Mouse (Mus musculus): Measurements from ENCODE around the gene Trip6.

The Trip6 gene

DNA sequence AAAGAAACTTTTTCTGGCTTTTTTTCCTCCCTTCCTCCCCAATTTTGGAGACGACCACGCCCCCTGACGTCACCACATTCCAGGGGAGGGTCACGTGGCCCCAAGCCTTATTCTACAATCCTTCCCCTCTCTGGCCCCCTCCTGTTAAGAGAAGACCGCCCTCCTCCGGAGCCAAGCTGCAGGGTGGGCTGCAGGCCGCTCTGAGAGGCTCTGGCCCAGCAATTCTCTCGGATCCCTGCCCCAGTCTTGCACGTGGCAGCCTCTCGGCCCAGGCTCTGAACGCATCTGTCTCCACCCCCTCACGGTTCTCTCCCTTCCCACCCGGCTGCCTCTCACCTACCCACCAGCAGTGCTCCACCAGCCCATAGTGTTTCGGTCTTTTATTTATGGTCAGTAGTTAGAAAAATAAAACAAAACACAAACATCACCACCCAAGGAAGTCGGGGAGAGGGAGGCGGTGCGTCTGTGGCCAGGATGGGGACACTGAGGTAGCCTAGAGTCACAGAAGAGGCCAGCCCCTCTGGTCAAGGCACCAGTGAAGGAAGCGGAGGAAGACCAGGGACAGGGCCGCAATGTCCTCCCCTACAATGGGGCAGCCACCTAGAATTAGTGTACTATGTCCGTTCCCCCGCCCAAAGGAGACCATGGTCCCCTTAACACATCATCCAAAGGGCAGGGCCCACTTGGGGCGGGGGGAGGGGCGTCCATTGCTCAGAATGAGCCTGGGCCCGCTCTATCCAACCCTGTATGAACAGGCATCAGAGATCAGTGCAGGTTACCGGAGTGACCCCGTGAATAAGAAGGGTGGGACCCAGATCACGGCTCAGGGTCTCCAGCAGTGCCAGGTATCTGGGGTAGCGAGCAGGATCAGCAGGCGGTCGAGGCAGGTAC lies at the start of gene Trip6:
Gene Trip6, minus strand, starts transcription at position 212 of the 891 bp plus-strand sequence.
- no peak for DNase-seq (ENCODE audit: low read depth)

DNA sequence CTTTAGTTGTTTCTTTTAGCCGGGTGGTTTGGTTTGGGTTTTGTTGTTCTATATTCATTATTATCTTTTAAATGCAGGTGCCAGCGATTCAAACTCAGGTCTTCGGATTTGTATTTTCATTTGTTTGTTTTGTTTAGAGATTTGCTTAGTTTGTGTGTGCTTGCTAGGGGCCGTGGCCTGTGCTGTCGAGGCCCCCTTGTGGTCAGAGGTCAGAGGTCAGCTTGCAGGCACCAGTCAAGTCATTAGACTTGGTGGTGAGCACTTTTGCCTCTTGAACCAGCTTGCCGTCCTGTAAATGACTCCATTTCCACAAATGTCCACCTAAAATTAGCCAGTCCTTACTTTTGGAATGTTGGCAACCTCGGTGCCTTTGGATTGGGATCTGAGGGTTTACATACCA lies 44.2 kb upstream of the Trip6 start:
- DNase-seq (ENCODE audit: low read depth) = no peak

DNA sequence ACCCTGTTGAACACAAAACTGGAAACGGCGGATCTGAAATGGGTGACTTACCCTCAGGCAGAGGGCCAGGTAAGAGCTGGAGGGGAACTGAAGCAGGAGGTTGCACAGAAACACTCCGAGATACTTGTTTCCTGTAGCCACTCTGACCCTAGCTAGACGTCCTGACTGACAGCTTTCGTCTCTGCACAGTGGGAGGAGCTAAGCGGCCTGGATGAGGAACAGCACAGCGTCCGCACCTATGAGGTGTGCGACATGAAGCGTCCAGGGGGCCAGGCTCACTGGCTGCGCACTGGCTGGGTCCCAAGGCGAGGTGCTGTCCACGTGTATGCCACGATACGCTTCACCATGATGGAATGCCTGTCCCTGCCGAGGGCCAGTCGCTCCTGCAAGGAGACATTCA lies 39.9 kb upstream of the Trip6 start:
- no peak for DNase-seq (ENCODE audit: low read depth)

DNA sequence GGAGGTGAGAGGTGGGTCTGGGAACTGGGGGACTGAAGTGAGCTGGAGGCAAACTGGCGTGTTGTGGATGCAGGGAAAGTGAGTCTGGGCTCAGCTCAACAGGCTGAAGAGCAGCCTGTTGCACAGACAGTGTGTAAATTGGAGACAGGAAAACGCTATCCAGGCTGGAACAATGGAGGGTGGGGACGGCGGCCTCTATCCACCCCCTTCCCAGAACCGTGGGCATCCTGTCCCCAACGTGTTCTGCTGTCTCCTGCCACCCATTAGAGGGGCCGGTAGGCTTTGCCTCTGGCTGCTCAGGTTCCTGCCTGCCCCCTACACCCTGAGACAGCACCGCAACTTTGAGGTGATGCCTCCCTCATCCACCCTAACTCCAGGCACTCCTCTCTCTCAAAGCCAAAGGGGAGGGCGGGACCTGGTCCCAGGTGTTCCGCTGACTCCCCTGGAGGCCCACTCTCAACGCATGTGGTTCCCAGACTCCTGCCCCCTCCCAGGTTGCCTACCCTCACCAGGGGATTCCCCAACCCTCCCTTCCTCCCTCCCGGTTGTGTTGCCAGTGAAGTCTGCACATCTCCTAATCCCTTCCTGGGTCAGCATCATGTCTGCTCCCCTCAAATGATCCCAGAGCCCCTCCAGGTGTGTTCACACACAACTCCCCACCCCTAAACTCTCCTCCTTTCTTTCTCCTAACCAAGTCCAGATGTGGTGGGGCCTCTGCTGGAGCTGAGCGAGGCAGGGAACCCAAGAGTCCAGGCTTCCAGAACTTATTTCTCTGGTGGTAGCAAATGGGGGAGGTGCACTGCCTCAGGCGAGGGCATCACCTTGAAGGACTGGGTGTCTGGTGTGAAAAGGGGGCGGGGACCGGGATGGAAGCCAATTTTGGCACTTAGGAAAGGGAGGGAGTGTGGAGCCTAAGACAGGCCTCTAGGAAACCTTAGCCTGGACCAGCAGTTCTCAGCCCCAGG lies 38.1 kb upstream of the Trip6 start:
- DNase-seq (ENCODE audit: low read depth) = no peak

DNA sequence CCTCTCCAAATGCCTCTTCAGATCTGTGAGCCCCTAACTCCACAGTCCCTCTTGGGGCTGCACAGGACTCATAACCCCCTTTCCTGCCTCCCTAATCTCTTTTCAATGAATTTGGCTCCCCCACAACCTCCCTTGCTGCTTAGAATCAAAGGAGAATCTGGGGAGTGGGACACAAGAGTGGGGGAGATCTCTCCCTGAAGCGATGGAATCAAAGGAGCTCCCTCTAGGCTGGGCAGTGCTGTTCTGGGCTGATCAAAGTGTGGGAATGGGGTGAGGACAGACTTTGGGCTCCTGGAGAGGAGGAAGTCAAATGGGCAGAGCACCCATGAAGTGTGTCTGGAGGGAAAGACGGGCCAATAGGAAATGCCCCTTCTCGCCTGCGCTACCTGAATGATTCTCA lies 37.2 kb upstream of the Trip6 start:
- DNase-seq (ENCODE audit: low read depth) = no peak

DNA sequence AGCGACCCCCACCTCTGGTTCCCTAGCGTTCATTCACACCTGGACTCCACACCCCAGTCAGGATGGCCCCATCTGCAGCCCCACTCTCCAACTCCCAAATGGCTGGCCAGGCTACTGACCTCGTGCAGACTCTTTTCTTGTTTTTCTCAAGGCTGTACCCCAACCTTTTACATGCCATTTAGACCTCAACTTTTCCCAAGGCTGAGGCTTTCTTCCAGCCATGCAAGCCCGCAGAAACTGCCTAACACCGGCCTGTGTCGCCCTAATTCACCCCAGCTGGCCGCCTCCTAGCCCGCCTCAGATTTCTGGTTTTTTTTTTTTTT lies 36.8 kb upstream of the Trip6 start:
- no peak for DNase-seq (ENCODE audit: low read depth)

DNA sequence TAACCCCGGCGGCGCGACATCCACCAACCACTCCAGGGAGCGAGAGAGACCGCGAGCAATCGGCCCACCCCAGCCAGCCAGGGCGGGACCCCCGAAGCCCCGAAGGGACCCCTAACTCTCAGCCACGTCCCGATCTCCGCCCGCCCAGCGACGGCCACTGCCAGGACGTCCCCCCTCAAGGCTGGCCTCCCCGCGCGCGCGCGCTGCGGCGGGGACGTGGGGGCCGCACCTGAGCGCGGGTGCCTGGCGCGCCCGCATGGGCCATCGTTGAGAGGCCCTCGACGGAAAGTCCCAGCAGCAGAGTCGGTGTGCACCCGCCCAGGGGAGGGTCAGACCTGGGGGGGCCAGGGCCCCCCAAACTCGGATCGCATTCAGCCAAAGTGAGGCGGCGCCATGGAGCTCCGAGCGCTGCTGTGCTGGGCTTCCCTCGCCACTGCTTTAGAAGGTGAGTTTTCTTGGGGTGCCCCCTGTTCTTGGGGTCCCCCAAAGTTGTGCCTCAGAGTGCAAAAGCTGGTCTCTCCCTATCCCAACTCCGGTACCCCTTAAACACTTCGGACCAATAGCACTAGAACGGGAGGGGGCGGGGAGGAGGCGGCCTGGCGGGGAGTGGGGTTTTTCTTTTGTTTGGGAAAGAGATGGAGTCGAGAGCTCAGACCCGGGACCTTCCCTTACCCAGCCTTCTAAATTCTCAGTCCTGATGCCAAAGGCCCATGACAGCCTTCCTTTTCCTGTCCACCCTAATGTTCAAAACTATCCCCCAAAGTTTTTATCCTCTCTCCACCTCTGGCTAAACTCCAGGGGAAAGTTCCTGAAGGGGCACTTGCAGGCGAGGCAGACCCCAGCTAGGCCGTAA lies 36.2 kb upstream of the Trip6 start:
- no peak for DNase-seq (ENCODE audit: low read depth)

DNA sequence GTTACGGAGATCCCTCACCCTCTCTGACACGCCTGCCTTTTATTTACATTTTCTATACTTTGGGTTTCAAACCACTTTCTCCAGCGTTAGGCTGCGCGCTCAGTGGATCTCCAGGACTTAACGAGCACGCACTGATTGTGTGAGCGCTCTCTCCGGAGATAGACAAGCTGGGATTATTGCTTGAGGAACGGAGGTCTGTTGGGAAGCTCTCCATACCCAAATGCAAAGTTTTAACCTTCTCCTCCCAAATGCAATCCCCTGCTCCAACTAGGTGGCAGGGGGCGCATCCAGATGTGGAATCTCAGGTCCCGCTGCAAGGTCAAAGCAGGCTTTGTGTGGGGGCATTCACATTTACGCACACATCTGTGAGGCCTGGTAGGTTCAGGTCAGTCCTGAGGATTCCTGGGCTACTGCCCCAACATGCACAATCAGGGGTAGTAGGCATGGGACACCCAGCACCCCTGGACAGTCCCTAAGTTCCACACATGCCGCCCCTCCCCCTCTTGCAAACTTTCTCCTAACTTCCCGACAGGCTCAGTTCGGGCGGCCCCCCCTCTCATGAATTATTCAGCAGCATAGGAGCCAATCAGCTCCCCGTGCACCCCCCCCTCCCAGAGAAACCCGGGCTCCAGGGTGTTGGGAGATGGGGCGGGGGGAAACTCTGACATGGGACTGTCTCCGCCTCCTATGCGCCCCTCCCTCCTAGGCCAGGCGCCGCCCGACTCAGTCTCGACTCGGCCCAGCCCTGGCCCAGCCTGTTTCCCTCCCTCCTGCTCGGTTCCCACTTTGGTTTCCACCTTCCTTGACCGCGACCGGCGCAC lies 35.4 kb upstream of the Trip6 start, which contains the start of gene Ephb4:
Gene Ephb4, plus strand, starts transcription at position 726 of the 821 bp plus-strand sequence.
- DNase-seq (ENCODE audit: low read depth) = no peak

DNA sequence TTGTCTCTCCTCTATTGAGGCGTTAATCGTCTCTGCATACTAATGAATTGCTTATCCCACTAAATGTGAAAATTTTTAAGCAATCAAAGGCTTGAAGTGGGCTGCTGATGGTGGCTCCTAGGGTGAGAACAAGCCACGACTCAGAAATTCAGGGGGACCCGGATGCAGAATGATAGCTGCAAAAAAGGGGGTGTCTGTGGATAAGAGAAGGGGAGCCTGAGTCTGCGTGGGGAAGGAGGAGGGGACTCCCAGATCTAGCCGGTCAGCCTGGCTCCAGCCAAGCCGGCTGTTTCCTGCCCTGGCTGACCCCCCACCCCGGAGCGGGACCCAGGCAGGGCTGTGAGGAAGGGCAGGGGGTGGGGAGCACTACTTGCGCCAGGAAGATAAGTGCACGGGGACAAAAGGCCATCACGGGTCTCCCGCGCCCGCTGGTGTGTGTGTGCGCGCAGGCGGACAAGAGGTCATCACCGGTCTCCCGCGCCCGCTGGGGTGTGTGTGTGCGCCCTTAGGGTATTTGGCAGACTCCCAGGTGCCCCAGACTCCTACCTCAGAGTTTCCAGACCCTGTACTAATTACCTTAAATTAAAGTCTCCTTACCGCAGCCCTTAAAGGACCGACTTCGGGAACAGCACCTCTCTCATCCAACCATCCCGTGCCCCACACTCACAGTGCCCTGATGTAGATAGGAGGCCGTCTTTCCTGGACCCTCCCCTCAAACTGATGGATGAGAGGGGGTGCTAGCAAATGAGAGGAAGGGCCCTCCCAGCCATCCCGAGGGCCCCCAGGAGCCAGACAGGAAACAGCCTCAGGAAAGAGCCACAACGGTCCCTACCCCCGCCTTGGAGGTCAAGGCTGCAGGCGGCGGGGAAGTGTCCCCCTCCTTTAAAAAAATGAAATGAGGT lies 34.5 kb upstream of the Trip6 start:
- DNase-seq (ENCODE audit: low read depth) = no peak

DNA sequence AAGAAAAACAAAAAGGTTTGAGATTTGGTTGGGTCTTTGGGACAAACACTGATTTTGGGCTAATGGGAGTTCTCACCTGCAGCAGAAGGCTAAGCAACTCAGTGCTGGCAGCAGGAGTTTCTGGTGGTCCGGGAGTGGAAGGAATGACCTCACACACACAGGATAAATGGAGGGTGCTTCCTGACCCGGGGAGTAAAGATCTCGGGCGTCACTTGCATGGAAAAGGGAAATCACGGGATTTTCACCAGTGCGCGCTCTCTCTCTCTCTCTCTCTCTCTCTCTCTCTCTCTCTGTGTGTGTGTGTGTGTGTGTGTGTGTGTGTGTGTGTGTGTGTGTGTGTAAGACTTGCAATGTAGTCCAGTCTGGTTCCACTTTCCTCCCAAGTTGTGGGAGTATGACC lies 33.7 kb upstream of the Trip6 start:
- no peak for DNase-seq (ENCODE audit: low read depth)

DNA sequence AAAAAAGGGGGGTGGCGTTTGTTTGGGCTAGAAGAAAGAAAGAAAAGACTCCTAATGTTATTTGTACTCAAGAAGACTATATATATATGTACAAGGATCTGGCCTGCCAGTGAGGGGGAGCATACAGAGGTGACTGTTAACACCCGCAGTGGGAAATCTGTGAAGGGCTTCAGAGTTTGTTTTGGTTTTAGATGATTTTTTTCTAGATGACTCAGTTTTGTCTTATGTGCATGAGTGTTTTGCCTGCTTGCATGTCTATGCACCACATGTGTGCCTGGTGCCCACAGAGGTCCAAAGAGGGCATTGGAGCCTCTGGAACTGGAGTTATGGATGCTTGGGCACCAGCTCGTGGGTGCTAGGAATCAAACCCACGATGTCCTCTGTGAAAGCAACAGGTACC lies 32.8 kb upstream of the Trip6 start:
- no peak for DNase-seq (ENCODE audit: low read depth)

DNA sequence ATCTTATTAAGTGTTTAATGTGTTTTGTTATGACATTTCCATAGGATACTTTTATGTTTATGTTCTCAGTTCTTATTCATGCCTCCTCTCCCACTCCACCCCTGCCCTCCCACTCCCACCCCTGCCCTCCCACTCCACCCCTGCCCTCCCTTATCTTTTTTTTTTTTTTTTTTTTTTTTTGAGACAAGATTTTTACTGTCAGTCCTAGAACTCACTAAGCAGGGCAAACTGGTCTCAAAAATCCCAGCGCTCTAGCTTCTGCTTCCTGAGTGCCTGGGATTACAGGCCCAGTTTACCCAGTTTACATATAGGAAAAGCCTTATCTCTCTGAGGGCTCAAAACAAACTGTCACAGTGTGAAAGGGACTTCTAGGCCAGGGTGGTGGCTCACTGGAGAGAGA lies 32.2 kb upstream of the Trip6 start:
- DNase-seq (ENCODE audit: low read depth) = no peak

DNA sequence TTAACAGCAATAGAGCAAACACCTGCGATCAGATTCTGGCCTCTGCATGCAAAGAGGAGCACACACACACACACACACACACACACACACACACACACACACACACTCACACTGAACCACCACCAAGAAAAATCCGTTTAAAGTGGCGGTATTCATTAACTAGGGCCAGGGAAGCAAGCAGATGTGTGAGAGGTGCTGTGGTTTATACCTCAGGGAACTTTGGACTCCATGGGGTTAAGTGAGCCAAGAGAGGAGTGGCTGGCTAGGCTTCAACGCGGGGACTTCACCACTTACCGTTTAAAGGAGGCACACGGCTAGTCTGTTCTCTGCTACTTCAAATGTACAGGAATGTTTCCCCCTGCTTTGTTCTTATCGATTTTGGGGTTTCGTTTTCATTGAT lies 31.6 kb upstream of the Trip6 start:
- peak; percentile 34 for DNase-seq (ENCODE audit: low read depth)

DNA sequence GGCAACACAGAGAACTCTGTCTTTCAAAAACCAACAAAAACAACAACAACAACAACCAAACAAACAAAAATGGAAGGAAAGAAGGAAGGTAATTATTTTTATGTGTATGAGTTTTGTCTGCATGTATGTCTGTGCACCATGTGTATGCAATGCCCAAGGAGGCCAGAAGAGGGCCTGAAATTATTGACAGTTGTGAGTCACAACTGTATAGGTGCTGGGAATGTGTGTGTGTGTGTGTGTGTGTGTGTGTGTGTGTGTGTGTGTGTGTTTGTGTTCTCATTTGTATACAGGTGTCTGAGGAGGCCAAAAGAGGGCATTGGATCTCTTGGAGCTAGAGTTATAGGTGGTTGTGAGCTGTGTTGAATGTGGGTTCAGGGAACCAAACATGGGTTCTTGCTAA lies 29.7 kb upstream of the Trip6 start:
- no peak for DNase-seq (ENCODE audit: low read depth)

DNA sequence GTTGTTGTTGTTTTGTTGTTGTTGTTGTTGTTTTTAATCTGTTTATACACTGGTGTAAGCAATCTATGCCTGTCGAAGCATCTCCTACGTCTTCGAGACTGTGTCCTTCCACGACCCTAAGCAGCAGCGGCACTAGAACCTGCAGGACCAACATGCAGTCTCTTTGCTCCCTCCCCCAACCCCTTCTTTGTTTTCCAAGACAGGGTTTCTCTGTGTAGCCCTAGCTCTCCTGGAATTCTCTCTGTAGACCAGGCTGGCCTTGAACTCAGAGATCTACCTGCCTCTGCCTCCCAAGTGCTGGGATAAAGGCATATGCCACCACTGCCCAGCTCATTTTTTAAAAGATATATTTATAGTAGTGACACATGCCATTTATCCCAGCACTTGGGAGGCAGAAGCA lies 29.2 kb upstream of the Trip6 start:
- no peak for DNase-seq (ENCODE audit: low read depth)

DNA sequence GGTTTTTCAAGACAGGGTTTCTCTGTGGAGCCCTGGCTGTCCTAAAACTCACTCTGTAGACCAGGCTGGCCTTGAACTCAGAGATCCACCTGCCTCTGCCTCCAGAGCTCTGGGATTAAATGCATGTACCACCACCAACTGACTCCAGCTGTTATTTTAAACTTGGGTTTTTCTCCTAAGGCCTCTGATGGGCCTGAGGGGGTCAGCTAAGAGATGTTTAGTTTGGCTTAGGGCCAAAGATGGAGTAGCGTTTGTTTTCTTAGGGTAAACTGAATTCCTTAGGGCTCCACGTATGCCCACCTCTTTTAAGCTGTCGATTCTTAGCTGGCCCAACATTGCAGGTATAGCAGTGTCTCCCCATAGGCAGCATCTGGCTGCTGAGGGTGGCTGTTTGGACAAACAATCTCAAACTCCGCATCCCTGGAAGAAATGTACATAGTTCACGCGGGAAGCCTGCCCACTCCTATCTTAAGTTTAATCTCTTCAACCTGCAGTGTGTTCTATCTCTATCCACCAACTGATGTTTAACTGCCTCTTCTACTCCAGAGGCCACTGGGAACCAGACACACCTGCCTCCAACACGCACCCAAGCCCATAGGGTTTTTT lies 28.3 kb upstream of the Trip6 start:
- no peak for DNase-seq (ENCODE audit: low read depth)

DNA sequence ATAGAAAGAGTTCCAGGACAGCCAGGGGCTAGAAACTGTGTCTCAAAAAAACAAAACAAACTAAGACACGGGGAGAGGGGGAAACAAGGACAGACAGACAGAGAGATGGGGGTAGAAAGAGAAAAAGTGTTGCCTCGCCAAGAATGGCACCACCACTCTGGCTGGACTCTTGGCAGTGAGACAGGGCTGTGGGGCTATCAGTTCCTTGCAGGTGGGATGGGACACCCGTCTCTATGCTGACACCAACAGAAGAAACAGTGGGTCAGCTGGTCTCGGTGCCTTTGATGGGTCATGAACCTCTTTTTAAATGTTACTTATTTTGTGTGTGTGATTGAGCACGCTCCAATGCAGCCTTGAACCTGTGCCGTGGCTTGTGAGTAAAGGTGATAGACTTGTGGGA lies 26.0 kb upstream of the Trip6 start:
- DNase-seq (ENCODE audit: low read depth) = no peak

DNA sequence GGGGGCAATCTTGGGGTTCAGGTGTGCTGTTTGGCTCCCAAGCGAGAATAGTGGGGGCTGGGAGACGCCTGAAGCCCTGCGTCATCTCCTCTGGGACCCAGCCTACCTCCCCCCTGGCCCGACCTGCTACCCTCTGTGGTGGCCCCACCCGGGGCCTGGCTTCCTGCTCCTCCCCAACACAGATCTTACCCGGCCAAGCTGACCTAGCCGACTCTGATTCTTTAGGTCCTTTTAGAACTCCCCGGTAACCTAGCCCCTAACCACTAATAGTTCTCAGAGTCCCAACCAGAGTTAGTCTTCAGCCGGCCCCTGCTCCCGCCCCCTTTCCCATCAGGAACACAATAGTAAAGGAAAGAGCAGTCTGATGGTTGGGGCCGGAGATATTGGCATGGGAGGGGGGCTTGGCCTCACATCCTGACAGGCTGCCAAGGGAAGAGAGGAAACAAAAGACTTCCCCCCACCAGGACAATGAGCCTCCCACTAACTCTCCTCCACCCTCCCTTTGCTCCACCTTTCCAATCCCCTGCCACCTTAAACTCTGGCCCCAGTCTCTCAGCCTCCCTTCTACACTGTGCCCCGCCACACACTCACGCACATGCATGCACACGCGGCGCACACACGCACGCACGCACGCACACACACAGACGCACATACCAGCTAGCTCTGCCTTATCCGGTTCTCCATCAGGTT lies 25.2 kb upstream of the Trip6 start:
- no peak for DNase-seq (ENCODE audit: low read depth)

DNA sequence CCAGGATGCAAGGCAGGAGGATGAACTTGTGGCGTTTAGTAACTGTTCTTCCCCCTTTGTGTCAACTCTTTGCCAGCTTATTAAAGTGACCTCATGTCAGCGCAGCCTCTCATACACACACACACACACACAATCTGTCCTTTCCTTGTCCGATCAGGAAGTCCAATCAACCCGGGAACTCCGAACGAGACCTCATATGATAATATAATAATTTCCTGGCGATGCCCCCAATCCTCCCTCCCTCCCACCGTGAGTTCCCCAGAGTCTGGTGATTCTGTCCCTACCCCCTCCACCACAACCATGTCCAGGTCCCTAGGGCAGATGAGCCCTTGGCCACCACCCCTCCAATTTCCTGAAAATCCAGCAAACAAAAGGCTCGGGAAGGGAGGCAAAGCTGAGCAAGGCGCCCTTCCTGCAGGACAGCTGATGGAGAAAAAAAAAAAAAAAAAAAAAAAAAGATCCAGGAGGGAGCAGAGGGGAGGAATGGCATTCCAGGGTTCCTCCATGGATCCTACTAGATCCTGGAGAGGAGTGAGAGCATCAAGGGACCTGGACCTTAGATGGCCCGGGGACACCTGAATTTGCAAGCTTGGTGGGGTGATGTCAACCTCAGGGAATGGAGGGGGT lies 24.6 kb upstream of the Trip6 start:
- no peak for DNase-seq (ENCODE audit: low read depth)

Measured in naive thymus-derived CD4-positive, alpha-beta T cell, adult 2 months (primary cell).